Mouse (Mus musculus) thymus, adult 2 months (tissue): ENCODE measurements around the gene Ugt1a6b.

Experiments used
- CTCF ChIP-seq: fragments of 200-500 bp; IDR thresholded peaks from 2 replicates; pipeline ENCODE4 v1.5.1; 2012; ENCODE audit warnings: mild to moderate bottlenecking, control low read depth, low read length, moderate library complexity, borderline replicate concordance; ENCODE audit not compliant: control insufficient read depth, poor library complexity, insufficient read depth; ENCODE audit errors: extremely low read depth
- POLR2A ChIP-seq: fragments of 200-500 bp; IDR thresholded peaks from 2 replicates; pipeline ENCODE4 v1.6.1; 2012; ENCODE audit warnings: mild to moderate bottlenecking, low read length, control low read depth, moderate library complexity; ENCODE audit not compliant: control insufficient read depth, poor library complexity, insufficient read depth; ENCODE audit errors: extremely low read depth

GRCm38 (mm10) chr1:88256886-88257663 is 154.0 kb downstream of the Ugt1a6b start:
- no peak for TF ChIP-seq POLR2A
- TF ChIP-seq CTCF: no peak
